Mouse (Mus musculus) brown adipose tissue, adult 24 weeks (tissue): ENCODE measurements around the gene Olfr813. TPM values are rescaled to one million over a fixed set of nuclear protein-coding genes. Genes with fewer than 3 reads are reported as not detected.
A peak's percentile ranks its signal among the peaks of the same experiment; 100 is the strongest.
"Not testable (repeated sequence)": the region's sequence is repeated elsewhere in the genome, so short reads cannot be mapped to it uniquely, and the experiment has no call there.

Experiments
- H3K27ac ChIP-seq: fragments of 200-500 bp; replicated peaks from 2 replicates; pipeline ENCODE4 v1.5.1; 2012; ENCODE audit warnings: low read depth, mild to moderate bottlenecking, low read length
- H3K4me1 ChIP-seq: fragments of 200-500 bp; 2 replicates; pipeline ENCODE4 v1.6.1; 2012; ENCODE audit warnings: low read length, mixed read lengths; ENCODE audit not compliant: control insufficient read depth, insufficient read depth, insufficient read length
- H3K4me3 ChIP-seq: fragments of 200-500 bp; 2 replicates; pipeline ENCODE4 v1.5.1; 2012; ENCODE audit warnings: low read depth, mild to moderate bottlenecking, low read length, moderate library complexity; ENCODE audit not compliant: insufficient read depth
- polyA plus RNA-seq: library from polyadenylated mRNA; stranded (reverse); fragments of >200 nt; gene quantifications from 2 replicates; pipeline ENCODE4 v1.2.4, GENCODE M21; 2012; ENCODE audit not compliant: missing spikeins, insufficient read depth, insufficient read length

The Olfr813 gene
- not detected in 2 replicates for polyA plus RNA-seq

DNA sequence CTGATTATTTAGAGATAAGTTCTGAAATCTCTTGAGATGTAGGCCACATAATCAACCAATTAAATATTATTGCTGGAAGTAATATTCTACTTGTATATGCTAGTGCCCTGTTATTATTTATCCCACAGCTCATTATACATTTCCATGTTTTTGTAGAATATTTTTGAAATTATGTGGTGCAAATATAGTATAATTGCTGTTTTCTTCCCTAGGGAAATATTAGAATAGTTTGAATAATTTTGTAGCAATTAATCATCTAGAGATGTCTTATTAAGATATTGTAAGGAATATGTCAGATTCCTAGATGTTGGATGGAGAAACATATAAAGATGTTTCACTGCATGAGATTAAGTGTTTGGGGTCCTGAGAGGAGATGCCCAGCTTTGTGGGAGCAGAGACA lies at the start of gene Olfr813:
Gene Olfr813, plus strand, starts transcription at position 301 of the 400 bp plus-strand sequence.
- Histone ChIP-seq H3K27ac (no peak within 1 kb of the TSS), H3K4me3 (no peak within 1 kb of the TSS), H3K4me1 (no peaks in the 10 kb centered on the region)

DNA sequence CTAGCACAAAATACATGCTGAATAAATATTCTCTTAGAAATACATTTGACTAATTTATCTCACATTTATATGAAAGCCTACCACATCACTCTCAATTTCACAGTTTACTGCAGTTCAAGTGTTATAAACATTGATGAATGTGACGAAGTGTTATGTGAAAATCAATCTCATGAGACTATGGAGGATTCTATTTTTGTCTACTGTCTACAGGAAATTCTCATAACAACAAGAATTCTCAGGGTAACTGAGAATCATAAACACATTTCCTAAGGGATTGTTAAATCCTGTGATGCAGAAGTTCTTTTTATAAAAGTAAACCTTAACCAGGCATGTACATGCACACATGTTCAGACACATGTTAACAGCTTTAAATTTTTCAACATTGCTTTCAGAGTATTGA lies 9.2 kb upstream of the Olfr813 start, which contains the start of gene Olfr812:
Gene Olfr812, minus strand, starts transcription at position 101 of the 400 bp plus-strand sequence.
- Histone ChIP-seq H3K4me3 (no peak within 1 kb of the TSS), H3K4me1 (no peaks in the 10 kb centered on the region), H3K27ac (peak within 1 kb of the TSS; percentile 27; the same call in 1 of the 2 replicates)

- Histone ChIP-seq H3K4me3 (no peak overlapping the region), H3K4me1 (no peaks in the 10 kb centered on the region), H3K27ac (no peak overlapping the region)
Observed at GRCm38 (mm10) chr10:129847343-129847742, 7.8 kb upstream of the Olfr813 start.

GRCm38 (mm10) chr10:129879751-129880150 lies 24.6 kb downstream of the Olfr813 start, which contains the start of gene Olfr814:
TSS of gene Olfr814 (minus strand) at chr10:129879851.
- H3K4me3 ChIP-seq, H3K4me1 ChIP-seq, H3K27ac ChIP-seq: not testable (repeated sequence)

DNA sequence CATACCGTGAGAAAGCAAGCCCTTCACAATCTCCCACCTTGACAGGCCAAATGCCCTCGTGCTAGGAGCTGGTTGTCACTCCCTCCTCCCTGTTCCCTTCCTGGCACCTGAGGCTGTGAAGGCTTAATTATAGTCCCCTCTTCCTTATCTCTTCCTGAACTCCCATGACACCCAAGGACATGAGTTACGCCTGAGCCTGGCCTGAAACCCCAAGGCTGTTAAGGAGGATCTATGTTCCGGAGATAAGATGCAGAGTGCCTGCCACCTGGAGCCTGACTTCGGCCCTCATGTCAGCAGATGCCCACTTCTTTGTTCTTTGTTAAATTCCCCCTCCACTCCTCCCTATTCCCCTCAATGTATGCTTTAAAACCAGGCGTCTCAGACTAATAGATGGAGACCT lies 30.3 kb downstream of the Olfr813 start:
- H3K4me1 ChIP-seq, H3K4me3 ChIP-seq, H3K27ac ChIP-seq: not testable (repeated sequence)

DNA sequence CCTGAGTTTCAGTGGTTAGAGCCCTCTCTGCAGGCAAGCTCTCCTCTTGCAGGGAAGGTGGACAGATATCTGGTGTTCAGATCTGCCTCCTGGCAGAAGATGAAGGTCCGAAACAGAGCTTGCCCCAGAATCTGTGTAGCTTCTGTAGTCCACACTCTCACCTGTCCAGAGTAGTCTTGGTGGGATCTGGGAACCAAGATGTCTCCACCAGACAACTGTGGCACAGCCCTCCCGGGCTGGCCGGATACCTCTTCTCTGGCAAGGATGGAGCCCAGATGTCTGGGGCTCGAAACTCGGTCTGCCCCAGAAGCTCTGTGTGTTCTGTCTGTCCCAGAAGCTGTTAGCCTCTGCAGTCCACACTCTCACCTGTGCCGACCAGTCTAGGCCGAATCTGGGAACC lies 30.8 kb downstream of the Olfr813 start:
- H3K4me3 ChIP-seq = no peak overlapping the region
- no peak overlapping the region for H3K27ac ChIP-seq
- H3K4me1 ChIP-seq = no peaks in the 10 kb centered on the region

DNA sequence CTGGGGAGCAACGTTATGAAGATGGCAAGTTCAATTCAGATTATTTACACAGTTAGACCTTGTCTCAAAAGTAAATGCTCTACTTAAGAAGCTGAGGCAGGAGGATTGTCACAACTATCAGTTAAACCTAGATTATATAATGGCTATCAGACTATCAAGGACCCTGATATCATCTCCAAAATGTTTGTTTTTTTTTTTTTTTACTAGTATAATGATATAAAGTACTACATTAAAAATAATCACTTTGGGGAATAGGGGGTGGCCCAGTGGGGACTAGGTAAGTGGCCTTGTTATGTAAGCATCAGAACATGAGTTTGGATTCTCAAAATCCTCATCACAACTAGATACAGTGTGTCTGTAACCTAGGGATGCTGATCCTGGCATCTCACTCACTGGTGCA lies 50.6 kb downstream of the Olfr813 start, which contains the start of gene Olfr815:
Gene Olfr815, minus strand, starts transcription at position 101 of the 400 bp plus-strand sequence.
- not testable (repeated sequence) for H3K4me3 ChIP-seq, H3K27ac ChIP-seq, H3K4me1 ChIP-seq

Other genes starting within 250 kb of the Olfr813 start
- gene Olfr796, start 242.8 kb upstream of the Olfr813 start, polyA plus RNA-seq = not detected in 2 replicates
- gene Olfr798, start 227.4 kb upstream of the Olfr813 start, polyA plus RNA-seq = not detected in 2 replicates
- not detected in 2 replicates for gene Olfr799, start 217.9 kb upstream of the Olfr813 start, polyA plus RNA-seq
- not detected in 2 replicates for gene Olfr800, start 197.7 kb upstream of the Olfr813 start, polyA plus RNA-seq
- gene Olfr801, start 181.5 kb upstream of the Olfr813 start, polyA plus RNA-seq = not detected in 2 replicates
- not detected in 2 replicates for gene Olfr802, start 167.2 kb upstream of the Olfr813 start, polyA plus RNA-seq
- gene Olfr803, start 161.1 kb upstream of the Olfr813 start, polyA plus RNA-seq = not detected in 2 replicates
- gene Olfr804, start 152.2 kb upstream of the Olfr813 start, polyA plus RNA-seq = not detected in 2 replicates
- gene Olfr805, start 126.0 kb upstream of the Olfr813 start, polyA plus RNA-seq = not detected in 2 replicates
- gene Olfr806, start 113.4 kb upstream of the Olfr813 start, polyA plus RNA-seq = not detected in 2 replicates
- gene Olfr807, start 97.6 kb upstream of the Olfr813 start, polyA plus RNA-seq = not detected in 2 replicates
- gene Olfr808, start 89.9 kb upstream of the Olfr813 start, polyA plus RNA-seq = not detected in 2 replicates
- gene Olfr809, start 80.7 kb upstream of the Olfr813 start, polyA plus RNA-seq = not detected in 2 replicates
- gene Olfr810, start 60.5 kb upstream of the Olfr813 start, polyA plus RNA-seq = not detected in 2 replicates
- gene Olfr811, start 51.0 kb upstream of the Olfr813 start, polyA plus RNA-seq = not detected in 2 replicates
- gene Olfr812, start 9.3 kb upstream of the Olfr813 start, polyA plus RNA-seq = not detected in 2 replicates
- not detected in 2 replicates for gene Olfr814, start 24.5 kb downstream of the Olfr813 start, polyA plus RNA-seq
- gene Olfr815, start 50.5 kb downstream of the Olfr813 start, polyA plus RNA-seq = not detected in 2 replicates
- gene Olfr816, start 60.2 kb downstream of the Olfr813 start, polyA plus RNA-seq = not detected in 2 replicates
- not detected in 2 replicates for gene Olfr818, start 93.7 kb downstream of the Olfr813 start, polyA plus RNA-seq
- not detected in 2 replicates for gene Olfr819, start 111.9 kb downstream of the Olfr813 start, polyA plus RNA-seq
- gene Olfr247, start 120.8 kb downstream of the Olfr813 start, polyA plus RNA-seq = not detected in 2 replicates
- gene Gm10310, start 129.7 kb downstream of the Olfr813 start, polyA plus RNA-seq = not detected in 2 replicates
- gene Olfr820, start 157.3 kb downstream of the Olfr813 start, polyA plus RNA-seq = not detected in 2 replicates
- gene Olfr821, start 175.0 kb downstream of the Olfr813 start, polyA plus RNA-seq = not detected in 2 replicates
- not detected in 2 replicates for gene Olfr822, start 215.8 kb downstream of the Olfr813 start, polyA plus RNA-seq